Mouse (Mus musculus) liver, postnatal 0 days (tissue): ENCODE results near the gene Cdkl5.

Experiments used
- CTCF ChIP-seq: sonication (generic); IDR thresholded peaks from 2 replicates; pipeline ENCODE4 v1.5.1; 2016; ENCODE audit warnings: antibody characterized with exemption, low read depth
- EP300 ChIP-seq: IDR thresholded peaks from 2 replicates; pipeline ENCODE4 v1.6.1; 2016; ENCODE audit warnings: antibody characterized with exemption, low read depth, mild to moderate bottlenecking

- TF ChIP-seq CTCF, result no peak
- TF ChIP-seq EP300, result no peak
Observed at GRCm38 (mm10) chrX:160944722-160945121, 49.8 kb downstream of the Cdkl5 start.
